Mouse (Mus musculus) stomach, postnatal 0 days (tissue): ENCODE measurements at regions not wholly inside any gene's neighbourhood (a gene's known extent, or its start where the extent isn't known, plus 50 kb on each side); places are given as distances from the start of the nearest gene placed in this dataset.

ENCODE experiments used
- ATAC-seq: fragments of 200-750 bp; cut with Nextera tagmentation; 2 replicates; pipeline ENCODE4 v1.8.0; 2017; ENCODE audit not compliant: low FRiP score, low TSS enrichment
- DNase-seq: peaks from one replicate; pipeline ENCODE4 v3.0.0-alpha.2; 2016; ENCODE audit warnings: low spot score
- H3K27ac ChIP-seq: fragments of 300-500 bp; sonication (generic); replicated peaks from 2 replicates; pipeline ENCODE4 v1.5.1; 2014; ENCODE audit warnings: mild to moderate bottlenecking, control low read depth
- H3K27me3 ChIP-seq: fragments of 300-500 bp; sonication (generic); 2 replicates; pipeline ENCODE4 v1.6.1; 2014; ENCODE audit warnings: low read length; ENCODE audit not compliant: control insufficient read depth, insufficient read depth
- H3K36me3 ChIP-seq: fragments of 300-500 bp; sonication (generic); 2 replicates; pipeline ENCODE4 v1.6.1; 2014; ENCODE audit warnings: low read length, mixed read lengths; ENCODE audit not compliant: control insufficient read depth, insufficient read depth
- H3K4me1 ChIP-seq: fragments of 300-500 bp; sonication (generic); replicated peaks from 2 replicates; pipeline ENCODE4 v1.6.1; 2014; ENCODE audit warnings: antibody characterized with exemption; ENCODE audit not compliant: control insufficient read depth, insufficient read depth
- H3K4me2 ChIP-seq: fragments of 300-500 bp; sonication (generic); replicated peaks from 2 replicates; pipeline ENCODE4 v1.6.1; 2014; ENCODE audit warnings: low read depth, mild to moderate bottlenecking, control low read depth, moderate library complexity
- H3K4me3 ChIP-seq: fragments of 300-500 bp; sonication (generic); 2 replicates; pipeline ENCODE4 v1.5.1; 2014; ENCODE audit warnings: low read depth, low read length, control low read depth
- H3K9ac ChIP-seq: fragments of 300-500 bp; sonication (generic); 2 replicates; pipeline ENCODE4 v1.6.1; 2014; ENCODE audit warnings: mild to moderate bottlenecking, low read length, control low read depth, mixed read lengths
- H3K9me3 ChIP-seq: fragments of 300-500 bp; sonication (generic); 2 replicates; pipeline ENCODE4 v1.6.1; 2016; ENCODE audit warnings: low read length; ENCODE audit not compliant: control insufficient read depth
- CTCF ChIP-seq: IDR thresholded peaks from 2 replicates; pipeline ENCODE4 v1.5.1; 2016; ENCODE audit warnings: antibody characterized with exemption, low read depth, mild to moderate bottlenecking, moderate library complexity
- EP300 ChIP-seq: optimal IDR thresholded peaks from 2 replicates; pipeline ENCODE3; 2016; ENCODE audit warnings: antibody characterized with exemption
- WGBS: fragments of 180-500 bp; shearing (Covaris S2); extraction: QIAGEN DNeasy Blood & Tissue Kit; methylation state at CpG from one replicate; pipeline ENCODE4 v1.1.7; 2014; 5-methylcytosine and 5-hydroxymethylcytosine counted together

- Histone ChIP-seq H3K9me3 (no peaks in the 10 kb centered on the region), H3K4me3 (no peak overlapping the region), H3K27me3 (no peaks in the 10 kb centered on the region), H3K4me2 (no peak overlapping the region), H3K27ac (no peak overlapping the region), H3K36me3 (no peaks in the 10 kb centered on the region), H3K4me1 (no peaks in the 10 kb centered on the region), H3K9ac (no peak overlapping the region)
- no peak for TF ChIP-seq EP300
- TF ChIP-seq CTCF: no peak
- DNase-seq (no peak), ATAC-seq (0 out of 2 replicates have a peak, but pooled peaks have one; percentile 40)
- 70% methylated on average over 8 of the region's 8 CpGs for WGBS
These were observed 134.4 kb upstream of the Atp6ap2 start for GRCm38 (mm10) chrX:12452979-12453769.

GRCm38 (mm10) chrX:12461657-12462056 is 125.9 kb upstream of the Atp6ap2 start:
- no peak overlapping the region for H3K9ac ChIP-seq
- no peaks in the 10 kb centered on the region for H3K36me3 ChIP-seq
- H3K27ac ChIP-seq: no peak overlapping the region
- H3K4me1 ChIP-seq: no peaks in the 10 kb centered on the region
- 96% methylated on average over 2 of the region's 2 CpGs for WGBS
- H3K9me3 ChIP-seq: no peaks in the 10 kb centered on the region
- H3K27me3 ChIP-seq: no peaks in the 10 kb centered on the region
- DNase-seq (no peak), ATAC-seq (no peak)
- no peak overlapping the region for H3K4me3 ChIP-seq
- no peak for TF ChIP-seq CTCF
- no peak overlapping the region for H3K4me2 ChIP-seq

- Histone ChIP-seq H3K4me1 (no peaks in the 10 kb centered on the region), H3K9ac (no peak overlapping the region), H3K9me3 (no peaks in the 10 kb centered on the region), H3K27ac (no peak overlapping the region), H3K4me2 (no peak overlapping the region), H3K36me3 (no peaks in the 10 kb centered on the region), H3K4me3 (no peak overlapping the region), H3K27me3 (no peaks in the 10 kb centered on the region)
- 78% methylated on average over 11 of the region's 11 CpGs for WGBS
- no peak for ATAC-seq
- TF ChIP-seq EP300 (no peak), CTCF (no peak)
- no peak for DNase-seq
These were observed 124.5 kb upstream of the Atp6ap2 start for GRCm38 (mm10) chrX:12462936-12463647.

GRCm38 (mm10) chrX:12466312-12466711 is 121.3 kb upstream of the Atp6ap2 start:
- Histone ChIP-seq H3K36me3 (no peaks in the 10 kb centered on the region), H3K4me2 (no peak overlapping the region), H3K9ac (no peak overlapping the region), H3K27ac (no peak overlapping the region), H3K9me3 (no peaks in the 10 kb centered on the region), H3K4me1 (no peaks in the 10 kb centered on the region), H3K4me3 (no peak overlapping the region), H3K27me3 (no peaks in the 10 kb centered on the region)
- 61% methylated on average over 10 of the region's 10 CpGs for WGBS
- no peak for DNase-seq
- ATAC-seq: no peak
- TF ChIP-seq EP300 (no peak), CTCF (no peak)

GRCm38 (mm10) chrX:12466897-12467296 is 120.7 kb upstream of the Atp6ap2 start:
- TF ChIP-seq EP300 (no peak), CTCF (no peak)
- H3K27ac ChIP-seq: no peak overlapping the region
- no peak overlapping the region for H3K4me3 ChIP-seq
- no peaks in the 10 kb centered on the region for H3K9me3 ChIP-seq
- ATAC-seq (no peak), DNase-seq (no peak)
- WGBS: 23% methylated on average over 6 of the region's 6 CpGs
- H3K9ac ChIP-seq: no peak overlapping the region
- no peaks in the 10 kb centered on the region for H3K27me3 ChIP-seq
- no peaks in the 10 kb centered on the region for H3K4me1 ChIP-seq
- H3K36me3 ChIP-seq: no peaks in the 10 kb centered on the region
- no peak overlapping the region for H3K4me2 ChIP-seq
